Mouse (Mus musculus) intestine, postnatal 0 days (tissue): ENCODE results near the gene Ap4e1. TPM values are rescaled to one million over a fixed set of nuclear protein-coding genes. Genes with fewer than 3 reads are reported as not detected.

Experiments used
- ATAC-seq: fragments of 200-750 bp; cut with Nextera tagmentation; 2 replicates; pipeline ENCODE4 v1.8.0; 2017; ENCODE audit warnings: mild to moderate bottlenecking, moderate TSS enrichment, moderate library complexity
- H3K27ac ChIP-seq: fragments of 300-500 bp; sonication (generic); 2 replicates; pipeline ENCODE4 v1.5.1; 2014; ENCODE audit warnings: mild to moderate bottlenecking, low read depth, low read length, moderate library complexity
- H3K27me3 ChIP-seq: fragments of 300-500 bp; sonication (generic); replicated peaks from 2 replicates; pipeline ENCODE4 v1.6.1; 2014; ENCODE audit warnings: low read length, mixed read lengths; ENCODE audit not compliant: control insufficient read depth, insufficient read depth
- H3K36me3 ChIP-seq: fragments of 300-500 bp; sonication (generic); 2 replicates; pipeline ENCODE4 v1.6.1; 2014; ENCODE audit warnings: mild to moderate bottlenecking, moderate library complexity; ENCODE audit not compliant: control insufficient read depth, insufficient read depth
- H3K4me1 ChIP-seq: fragments of 300-500 bp; sonication (generic); replicated peaks from 2 replicates; pipeline ENCODE4 v1.6.1; 2014; ENCODE audit warnings: antibody characterized with exemption, low read length, mixed read lengths; ENCODE audit not compliant: control insufficient read depth, insufficient read depth
- H3K4me2 ChIP-seq: fragments of 300-500 bp; sonication (generic); replicated peaks from 2 replicates; pipeline ENCODE4 v1.6.1; 2014; ENCODE audit warnings: low read depth, mild to moderate bottlenecking, moderate library complexity
- H3K4me3 ChIP-seq: fragments of 300-500 bp; sonication (generic); 2 replicates; pipeline ENCODE4 v1.5.1; 2014; ENCODE audit warnings: low read depth, low read length
- H3K9ac ChIP-seq: fragments of 300-500 bp; sonication (generic); 2 replicates; pipeline ENCODE4 v1.6.1; 2014; ENCODE audit warnings: mild to moderate bottlenecking, low read depth, low read length
- H3K9me3 ChIP-seq: fragments of 300-500 bp; sonication (generic); 2 replicates; pipeline ENCODE4 v1.6.1; 2016; ENCODE audit warnings: mixed run types; ENCODE audit not compliant: control insufficient read depth
- CTCF ChIP-seq: sonication (generic); IDR thresholded peaks from 2 replicates; pipeline ENCODE4 v1.5.1; 2016; ENCODE audit warnings: low read depth, mild to moderate bottlenecking, control low read depth, antibody characterized with exemption, moderate library complexity
- WGBS: fragments of 180-500 bp; shearing (Covaris S2); extraction: QIAGEN DNeasy Blood & Tissue Kit; methylation state at CpG from one replicate; pipeline ENCODE4 v1.1.7; 2014; 5-methylcytosine and 5-hydroxymethylcytosine counted together
- polyA plus RNA-seq: library from polyadenylated mRNA; unstranded; fragments of >200 nt; fragmentation: Nextera tagmentation; extraction: Ambion mirVana; gene quantifications from 2 replicates; pipeline ENCODE4 v1.2.1, GENCODE M21; 2015

Ap4e1 gene
- 2.3 and 3.2 TPM in 2 replicates for polyA plus RNA-seq

- Histone ChIP-seq H3K27ac (peak within 1 kb of the TSS; percentile 57), H3K9ac (peak within 1 kb of the TSS; percentile 71), H3K9me3 (no peaks in the 10 kb centered on the region), H3K36me3 (peaks cover 12% of the 10 kb centered on the region), H3K4me3 (peak within 1 kb of the TSS; percentile 96), H3K4me2 (peak within 1 kb of the TSS; percentile 68), H3K27me3 (no peaks in the 10 kb centered on the region), H3K4me1 (no peaks in the 10 kb centered on the region)
- WGBS, result under 1% methylated on average over 40 of the region's 40 CpGs
- peak; percentile 90 for ATAC-seq
- peak; percentile 98 for TF ChIP-seq CTCF
Observed at GRCm38 (mm10) chr2:127008469-127008998, at the start of gene Ap4e1. TSS of gene Ap4e1 (plus strand) at chr2:127008717.

- H3K36me3 ChIP-seq, result no peaks in the 10 kb centered on the region
- no peak overlapping the region for H3K9ac ChIP-seq
- 30% methylated on average over 2 of the region's 2 CpGs for WGBS
- no peak overlapping the region for H3K4me2 ChIP-seq
- no peaks in the 10 kb centered on the region for H3K27me3 ChIP-seq
- no peaks in the 10 kb centered on the region; the same call in 1 of the 2 replicates for H3K4me1 ChIP-seq
- ATAC-seq, result peak; percentile 72
- H3K9me3 ChIP-seq, result no peaks in the 10 kb centered on the region
- no peak for TF ChIP-seq CTCF
- H3K4me3 ChIP-seq, result no peak overlapping the region
- no peak overlapping the region for H3K27ac ChIP-seq
Observed at GRCm38 (mm10) chr2:126961696-126962095, 46.8 kb upstream of the Ap4e1 start.

- no peak overlapping the region for H3K4me3 ChIP-seq
- H3K36me3 ChIP-seq, result no peaks in the 10 kb centered on the region
- H3K27me3 ChIP-seq, result no peaks in the 10 kb centered on the region
- H3K4me2 ChIP-seq, result no peak overlapping the region
- TF ChIP-seq CTCF, result no peak
- no peak overlapping the region for H3K9ac ChIP-seq
- H3K27ac ChIP-seq, result no peak overlapping the region
- H3K9me3 ChIP-seq, result no peaks in the 10 kb centered on the region
- no peaks in the 10 kb centered on the region for H3K4me1 ChIP-seq
- whole genome bisulfite sequencing, result 40% methylated on average over 6 of the region's 6 CpGs
- no peak for ATAC-seq
Observed at GRCm38 (mm10) chr2:126977428-126977827, 31.1 kb upstream of the Ap4e1 start.

GRCm38 (mm10) chr2:126983221-126983620 is 25.3 kb upstream of the Ap4e1 start:
- Histone ChIP-seq H3K9me3 (no peaks in the 10 kb centered on the region), H3K4me2 (no peak overlapping the region), H3K4me3 (no peak overlapping the region), H3K9ac (no peak overlapping the region), H3K27ac (no peak overlapping the region), H3K27me3 (no peaks in the 10 kb centered on the region), H3K36me3 (no peaks in the 10 kb centered on the region), H3K4me1 (no peaks in the 10 kb centered on the region)
- no peak for ATAC-seq
- WGBS, result 64% methylated on average over 4 of the region's 4 CpGs
- TF ChIP-seq CTCF, result no peak

- no peak overlapping the region for H3K9ac ChIP-seq
- H3K4me1 ChIP-seq, result no peaks in the 10 kb centered on the region
- H3K36me3 ChIP-seq, result no peaks in the 10 kb centered on the region
- no peak overlapping the region for H3K4me2 ChIP-seq
- ATAC-seq, result no peak
- no peak overlapping the region for H3K4me3 ChIP-seq
- H3K27ac ChIP-seq, result no peak overlapping the region
- no peaks in the 10 kb centered on the region for H3K9me3 ChIP-seq
- H3K27me3 ChIP-seq, result no peaks in the 10 kb centered on the region
- WGBS, result 55% methylated on average over 6 of the region's 6 CpGs
- TF ChIP-seq CTCF, result no peak
Observed at GRCm38 (mm10) chr2:126989919-126990318, 18.6 kb upstream of the Ap4e1 start.

- no peak for TF ChIP-seq CTCF
- Histone ChIP-seq H3K27ac (no peak overlapping the region), H3K4me3 (no peak overlapping the region), H3K36me3 (no peaks in the 10 kb centered on the region), H3K9ac (no peak overlapping the region), H3K4me2 (no peak overlapping the region), H3K4me1 (no peaks in the 10 kb centered on the region), H3K9me3 (no peaks in the 10 kb centered on the region), H3K27me3 (no peaks in the 10 kb centered on the region)
- ATAC-seq, result no peak
- WGBS, result 53% methylated on average over 12 of the region's 12 CpGs
Observed at GRCm38 (mm10) chr2:126992742-126993141, 15.8 kb upstream of the Ap4e1 start.
